Mouse (Mus musculus) forebrain, embryonic 16.5 days (tissue): ENCODE measurements at regions not wholly inside any gene's neighbourhood (a gene's known extent, or its start where the extent isn't known, plus 50 kb on each side); places are given as distances from the start of the nearest gene placed in this dataset.

Source experiments
- ATAC-seq: fragments of 200-750 bp; cut with Nextera tagmentation; 2 replicates; pipeline ENCODE4 v1.8.0; 2017; ENCODE audit warnings: mild to moderate bottlenecking, moderate library complexity
- H3K27ac ChIP-seq: fragments of 300-500 bp; sonication (generic); 2 replicates; pipeline ENCODE4 v1.5.1; 2014; ENCODE audit warnings: low read length, control low read depth
- H3K27me3 ChIP-seq: fragments of 300-500 bp; sonication (generic); replicated peaks from 2 replicates; pipeline ENCODE4 v1.6.1; 2014; ENCODE audit warnings: low read length; ENCODE audit not compliant: control insufficient read depth, insufficient read depth
- H3K36me3 ChIP-seq: fragments of 300-500 bp; sonication (generic); 2 replicates; pipeline ENCODE4 v1.6.1; 2014; ENCODE audit not compliant: control insufficient read depth, insufficient read depth
- H3K4me1 ChIP-seq: fragments of 300-500 bp; sonication (generic); replicated peaks from 2 replicates; pipeline ENCODE4 v1.6.1; 2014; ENCODE audit warnings: low read length; ENCODE audit not compliant: control insufficient read depth, insufficient read depth
- H3K4me2 ChIP-seq: fragments of 300-500 bp; sonication (generic); 2 replicates; pipeline ENCODE4 v1.6.1; 2014; ENCODE audit warnings: mild to moderate bottlenecking, low read length, control low read depth
- H3K4me3 ChIP-seq: fragments of 300-500 bp; sonication (generic); replicated peaks from 2 replicates; pipeline ENCODE4 v1.5.1; 2014; ENCODE audit warnings: mild to moderate bottlenecking, low read length, control low read depth
- H3K9ac ChIP-seq: fragments of 300-500 bp; sonication (generic); replicated peaks from 2 replicates; pipeline ENCODE4 v1.6.1; 2014; ENCODE audit warnings: low read depth, low read length, control low read depth
- H3K9me3 ChIP-seq: fragments of 300-500 bp; sonication (generic); 2 replicates; pipeline ENCODE4 v1.6.1; 2016; ENCODE audit warnings: low read length; ENCODE audit not compliant: control insufficient read depth
- WGBS: fragments of 180-500 bp; shearing (Covaris S2); extraction: QIAGEN DNeasy Blood & Tissue Kit; methylation state at CpG from one replicate; pipeline ENCODE4 v1.1.7; 2014; 5-methylcytosine and 5-hydroxymethylcytosine counted together

GRCm38 (mm10) chr2:51682177-51682576 is 54.9 kb downstream of the Tas2r134 start:
- H3K4me2 ChIP-seq, result no peak overlapping the region
- peaks cover 5% of the 10 kb centered on the region; the same call in 1 of the 2 replicates for H3K4me1 ChIP-seq
- no peaks in the 10 kb centered on the region for H3K9me3 ChIP-seq
- no peak for ATAC-seq
- H3K27me3 ChIP-seq, result no peaks in the 10 kb centered on the region
- WGBS, result 76% methylated on average over 6 of the region's 6 CpGs
- H3K36me3 ChIP-seq, result no peaks in the 10 kb centered on the region
- no peak overlapping the region for H3K9ac ChIP-seq
- no peak overlapping the region for H3K4me3 ChIP-seq
- H3K27ac ChIP-seq, result no peak overlapping the region

- no peak for ATAC-seq
- H3K4me3 ChIP-seq, result no peak overlapping the region
- no peaks in the 10 kb centered on the region for H3K9me3 ChIP-seq
- H3K27ac ChIP-seq, result no peak overlapping the region
- no peak overlapping the region for H3K9ac ChIP-seq
- no peak overlapping the region for H3K4me2 ChIP-seq
- 82% methylated on average over 4 of the region's 4 CpGs for WGBS
- peaks cover 5% of the 10 kb centered on the region; the same call in 1 of the 2 replicates for H3K4me1 ChIP-seq
- no peaks in the 10 kb centered on the region for H3K27me3 ChIP-seq
- no peaks in the 10 kb centered on the region for H3K36me3 ChIP-seq
Observed at GRCm38 (mm10) chr2:51682745-51683144, 55.4 kb downstream of the Tas2r134 start.

- 76% methylated on average over 5 of the region's 5 CpGs for WGBS
- Histone ChIP-seq H3K9ac (no peak overlapping the region), H3K4me1 (no peaks in the 10 kb centered on the region), H3K4me2 (no peak overlapping the region), H3K4me3 (no peak overlapping the region), H3K27ac (no peak overlapping the region), H3K9me3 (no peaks in the 10 kb centered on the region), H3K27me3 (no peaks in the 10 kb centered on the region), H3K36me3 (no peaks in the 10 kb centered on the region)
- no peak for ATAC-seq
Observed at GRCm38 (mm10) chr2:51705110-51705509, 77.8 kb downstream of the Tas2r134 start.

- WGBS, result 90% methylated on average over 2 of the region's 2 CpGs
- Histone ChIP-seq H3K9ac (no peak overlapping the region), H3K27ac (no peak overlapping the region), H3K9me3 (no peaks in the 10 kb centered on the region), H3K4me1 (no peaks in the 10 kb centered on the region), H3K27me3 (no peaks in the 10 kb centered on the region), H3K4me2 (no peak overlapping the region), H3K4me3 (no peak overlapping the region), H3K36me3 (no peaks in the 10 kb centered on the region)
- no peak for ATAC-seq
Observed at GRCm38 (mm10) chr2:51708701-51709100, 81.4 kb downstream of the Tas2r134 start.

GRCm38 (mm10) chr2:51712611-51713010 is 85.3 kb downstream of the Tas2r134 start:
- no peak overlapping the region for H3K4me2 ChIP-seq
- no peak for ATAC-seq
- no peak overlapping the region for H3K27ac ChIP-seq
- 95% methylated on average over 7 of the region's 7 CpGs for whole genome bisulfite sequencing
- no peaks in the 10 kb centered on the region for H3K4me1 ChIP-seq
- H3K36me3 ChIP-seq, result no peaks in the 10 kb centered on the region
- no peak overlapping the region for H3K9ac ChIP-seq
- H3K27me3 ChIP-seq, result no peaks in the 10 kb centered on the region
- no peak overlapping the region for H3K4me3 ChIP-seq
- no peaks in the 10 kb centered on the region; the same call in 1 of the 2 replicates for H3K9me3 ChIP-seq

- Histone ChIP-seq H3K9me3 (no peaks in the 10 kb centered on the region), H3K4me3 (no peak overlapping the region), H3K27ac (no peak overlapping the region), H3K36me3 (no peaks in the 10 kb centered on the region), H3K27me3 (no peaks in the 10 kb centered on the region), H3K4me1 (no peaks in the 10 kb centered on the region), H3K9ac (no peak overlapping the region), H3K4me2 (no peak overlapping the region)
- WGBS, result 68% methylated on average over 3 of the region's 3 CpGs
- no peak for ATAC-seq
Observed at GRCm38 (mm10) chr2:51730805-51731204, 103.5 kb downstream of the Tas2r134 start.

- no peak for ATAC-seq
- Histone ChIP-seq H3K4me2 (no peak overlapping the region), H3K27ac (no peak overlapping the region), H3K9ac (no peak overlapping the region), H3K4me3 (no peak overlapping the region), H3K4me1 (no peaks in the 10 kb centered on the region), H3K36me3 (no peaks in the 10 kb centered on the region), H3K27me3 (no peaks in the 10 kb centered on the region), H3K9me3 (no peaks in the 10 kb centered on the region)
- WGBS, result 46% methylated on average over 4 of the region's 4 CpGs
Observed at GRCm38 (mm10) chr2:51731703-51732102, 104.4 kb downstream of the Tas2r134 start.

GRCm38 (mm10) chr2:51732355-51732754 is 105.0 kb downstream of the Tas2r134 start:
- 57% methylated on average over 2 of the region's 2 CpGs for WGBS
- no peaks in the 10 kb centered on the region for H3K27me3 ChIP-seq

GRCm38 (mm10) chr2:51733218-51733617 is 105.9 kb downstream of the Tas2r134 start:
- Histone ChIP-seq H3K9ac (no peak overlapping the region), H3K36me3 (no peaks in the 10 kb centered on the region), H3K9me3 (no peaks in the 10 kb centered on the region), H3K4me1 (no peaks in the 10 kb centered on the region), H3K4me2 (no peak overlapping the region), H3K27ac (no peak overlapping the region), H3K4me3 (no peak overlapping the region), H3K27me3 (no peaks in the 10 kb centered on the region)
- ATAC-seq, result no peak
- WGBS, result 41% methylated on average over 3 of the region's 3 CpGs

More at GRCm38 (mm10) chr2:51732355-51732754, 105.0 kb downstream of the Tas2r134 start:
- no peak overlapping the region for H3K27ac ChIP-seq
- H3K9ac ChIP-seq, result no peak overlapping the region
- H3K4me3 ChIP-seq, result no peak overlapping the region
- H3K36me3 ChIP-seq, result no peaks in the 10 kb centered on the region
- no peak for ATAC-seq
- H3K4me2 ChIP-seq, result no peak overlapping the region
- H3K4me1 ChIP-seq, result no peaks in the 10 kb centered on the region
- no peaks in the 10 kb centered on the region for H3K9me3 ChIP-seq

- Histone ChIP-seq H3K4me2 (no peak overlapping the region), H3K27ac (no peak overlapping the region), H3K36me3 (no peaks in the 10 kb centered on the region), H3K9me3 (no peaks in the 10 kb centered on the region), H3K4me1 (no peaks in the 10 kb centered on the region), H3K4me3 (no peak overlapping the region), H3K9ac (no peak overlapping the region), H3K27me3 (no peaks in the 10 kb centered on the region)
- WGBS, result 66% methylated on average over 4 of the region's 4 CpGs
- no peak for ATAC-seq
Observed at GRCm38 (mm10) chr2:51736452-51736851, 109.1 kb downstream of the Tas2r134 start.
